Mouse (Mus musculus): ENCODE results near the gene Plgrkt. TPM values are rescaled to one million over a fixed set of nuclear protein-coding genes. Genes with fewer than 3 reads are reported as not detected.

Plgrkt gene
- polyA plus RNA-seq, 1 experiment, result 50.7 TPM

GRCm38 (mm10) chr19:29365105-29365504 is 2.1 kb downstream of the Plgrkt start:
- no peak for DNase-seq (ENCODE audit: low read depth)
- TF ChIP-seq POLR2A (IDR thresholded peaks at IDR 0.05; ENCODE audit: borderline replicate concordance, extremely low read depth, insufficient read depth, insufficient read length, poor library complexity, severe bottlenecking) (no peak), CTCF (IDR thresholded peaks at IDR 0.05; ENCODE audit: borderline replicate concordance, extremely low read depth, insufficient read depth, insufficient read length) (no peak)

DNA sequence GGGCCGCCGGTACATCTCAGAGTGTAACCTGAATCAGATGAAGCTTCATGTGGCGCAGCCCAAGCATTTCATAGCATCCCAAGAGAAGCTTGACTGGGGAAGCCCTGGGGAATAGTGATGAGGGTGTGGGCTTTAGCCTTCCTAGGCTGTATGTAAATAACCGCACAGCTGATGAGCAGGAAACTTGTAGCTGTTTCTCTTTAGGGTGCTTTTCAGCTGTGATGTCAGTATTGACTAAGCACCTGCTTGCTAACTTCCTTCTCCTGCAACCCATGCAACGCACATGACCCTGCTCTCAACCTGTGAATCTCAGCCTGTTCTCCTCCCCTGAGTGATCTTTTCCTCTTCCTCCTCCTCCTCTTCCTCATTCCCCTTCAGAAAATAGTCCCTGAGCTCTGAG is 3.1 kb downstream of the Plgrkt start:
- TF ChIP-seq CTCF (IDR thresholded peaks at IDR 0.05; ENCODE audit: borderline replicate concordance, extremely low read depth, insufficient read depth, insufficient read length) (no peak), POLR2A (IDR thresholded peaks at IDR 0.05; ENCODE audit: borderline replicate concordance, extremely low read depth, insufficient read depth, insufficient read length, poor library complexity, severe bottlenecking) (no peak)

GRCm38 (mm10) chr19:29363557-29363956 is 3.6 kb downstream of the Plgrkt start:
- DNase-seq (ENCODE audit: low read depth), result no peak
- TF ChIP-seq POLR2A (IDR thresholded peaks at IDR 0.05; ENCODE audit: borderline replicate concordance, extremely low read depth, insufficient read depth, insufficient read length, poor library complexity, severe bottlenecking), result no peak
- TF ChIP-seq CTCF (IDR thresholded peaks at IDR 0.05; ENCODE audit: borderline replicate concordance, extremely low read depth, insufficient read depth, insufficient read length), result no peak

More for the DNA sequence above, 3.1 kb downstream of the Plgrkt start:
- no peak for DNase-seq (ENCODE audit: low read depth)

DNA sequence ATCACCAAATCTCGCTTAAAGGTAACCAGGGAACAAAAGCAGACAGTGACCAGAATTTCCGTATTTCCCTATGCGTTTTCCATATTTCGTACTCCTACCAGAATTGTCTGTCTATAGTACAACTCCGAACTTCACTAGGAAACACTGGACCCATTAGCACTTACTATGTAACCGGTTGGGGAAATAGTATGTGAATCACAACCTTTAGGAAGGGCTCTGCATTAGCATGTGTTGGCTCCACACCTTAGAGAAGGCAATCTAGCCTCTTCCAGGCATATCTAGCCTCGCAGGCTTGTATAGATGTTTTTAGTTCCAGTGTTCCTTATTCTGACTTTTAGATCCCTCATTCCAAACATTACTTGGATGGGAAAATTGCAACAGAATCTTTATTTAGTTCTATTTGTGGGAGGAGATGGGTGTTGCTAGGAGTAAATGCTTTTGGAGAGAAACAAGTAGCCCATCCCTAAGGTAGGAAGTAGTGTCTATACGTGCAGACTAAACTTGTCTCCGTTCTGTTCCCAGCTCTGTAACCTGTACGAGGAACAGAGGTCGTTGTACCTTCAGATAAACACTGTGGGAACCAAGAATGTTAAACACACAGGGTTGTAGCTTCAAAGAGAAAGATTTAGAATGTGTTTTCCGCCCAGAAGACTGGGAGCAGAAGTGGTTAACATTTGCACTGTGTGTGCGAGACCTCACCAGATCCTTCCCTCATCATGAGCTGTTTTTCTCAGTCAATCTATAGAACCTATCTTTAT is 4.8 kb downstream of the Plgrkt start:
- TF ChIP-seq CTCF (IDR thresholded peaks at IDR 0.05; ENCODE audit: borderline replicate concordance, extremely low read depth, insufficient read depth, insufficient read length) (no peak), POLR2A (IDR thresholded peaks at IDR 0.05; ENCODE audit: borderline replicate concordance, extremely low read depth, insufficient read depth, insufficient read length, poor library complexity, severe bottlenecking) (no peak)
- DNase-seq (ENCODE audit: low read depth), result no peak

- DNase-seq (ENCODE audit: low read depth), result peak; percentile 98
Measured at GRCm38 (mm10) chr19:29361468-29362130, 5.6 kb downstream of the Plgrkt start.

DNA sequence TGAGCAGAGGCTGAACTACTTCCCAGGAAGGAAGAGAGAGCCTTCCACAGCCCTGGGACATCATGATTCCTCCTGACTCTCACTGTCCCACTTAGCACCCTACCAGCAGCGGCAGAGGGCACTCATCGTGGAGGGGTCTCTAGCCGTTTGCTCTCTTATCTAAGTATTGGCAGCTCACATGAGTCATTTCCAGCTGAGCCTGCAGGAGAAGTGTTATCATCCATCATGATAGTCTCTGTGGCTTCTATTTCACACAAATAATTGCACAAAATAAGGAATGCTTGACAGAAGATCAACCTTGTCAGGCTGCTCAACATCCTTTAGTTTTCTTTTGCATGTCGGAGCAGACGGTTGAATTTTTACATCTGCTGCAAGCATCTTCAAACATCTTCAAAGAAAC is 6.9 kb downstream of the Plgrkt start:
- DNase-seq (ENCODE audit: low read depth), result no peak
- TF ChIP-seq POLR2A (IDR thresholded peaks at IDR 0.05; ENCODE audit: borderline replicate concordance, extremely low read depth, insufficient read depth, insufficient read length, poor library complexity, severe bottlenecking) (no peak), CTCF (IDR thresholded peaks at IDR 0.05; ENCODE audit: borderline replicate concordance, extremely low read depth, insufficient read depth, insufficient read length) (no peak)

More at GRCm38 (mm10) chr19:29361468-29362130, 5.6 kb downstream of the Plgrkt start:
- no peak for TF ChIP-seq CTCF (IDR thresholded peaks at IDR 0.05; ENCODE audit: borderline replicate concordance, extremely low read depth, insufficient read depth, insufficient read length)
- TF ChIP-seq POLR2A (IDR thresholded peaks at IDR 0.05; ENCODE audit: borderline replicate concordance, extremely low read depth, insufficient read depth, insufficient read length, poor library complexity, severe bottlenecking), result peak; percentile 32; the same call in 1 of the 2 replicates

- TF ChIP-seq POLR2A (IDR thresholded peaks at IDR 0.05; ENCODE audit: borderline replicate concordance, extremely low read depth, insufficient read depth, insufficient read length, poor library complexity, severe bottlenecking), result no peak
- no peak for DNase-seq (ENCODE audit: low read depth)
Measured at GRCm38 (mm10) chr19:29356281-29356680, 10.9 kb downstream of the Plgrkt start.

DNA sequence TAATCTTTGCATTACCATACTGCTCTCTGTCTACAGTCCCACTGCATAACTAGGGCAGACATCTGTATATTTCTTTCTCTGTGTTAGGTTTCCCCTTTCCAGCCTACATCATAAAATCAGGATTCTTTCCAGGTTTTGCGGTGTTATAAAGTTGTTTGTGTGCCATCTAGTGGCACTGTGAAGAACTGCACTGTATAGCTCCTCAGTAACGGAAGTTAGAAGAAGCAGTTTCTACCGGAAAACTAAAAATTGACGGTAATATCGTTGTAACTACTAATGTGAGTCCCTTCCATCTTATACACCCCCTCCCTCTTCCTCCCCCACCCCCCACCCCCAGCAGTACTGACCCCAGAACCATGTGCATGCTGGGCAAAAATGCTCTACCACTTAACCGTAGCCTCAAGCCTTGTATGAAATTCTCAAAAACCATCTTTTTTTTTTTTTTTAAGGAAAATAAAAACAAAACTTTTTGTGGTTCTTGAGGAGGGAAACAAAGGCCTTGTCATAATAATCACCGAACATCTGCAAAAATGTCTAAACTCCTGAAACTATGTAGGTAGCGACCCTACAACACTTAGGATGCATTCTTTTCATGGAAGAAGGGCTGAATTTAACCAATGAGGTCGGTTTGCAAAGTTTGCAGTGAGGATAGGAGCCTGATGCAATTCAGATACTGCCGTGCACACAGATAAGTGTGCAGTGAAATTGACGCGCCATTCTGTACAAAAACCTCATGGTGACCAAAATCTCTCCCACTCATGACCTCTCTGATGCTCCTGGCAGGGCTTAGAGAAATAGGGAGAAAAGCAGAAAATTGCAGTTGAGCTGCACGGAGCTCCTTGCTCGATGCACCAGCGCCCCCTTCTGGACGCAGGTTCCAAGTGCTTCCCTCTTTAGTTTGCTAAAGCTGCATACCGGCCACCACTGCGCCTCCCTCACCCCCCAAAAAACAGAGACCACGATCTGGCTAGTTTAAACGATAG is 12.0 kb downstream of the Plgrkt start:
- TF ChIP-seq POLR2A (IDR thresholded peaks at IDR 0.05; ENCODE audit: borderline replicate concordance, extremely low read depth, insufficient read depth, insufficient read length, poor library complexity, severe bottlenecking) (no peak), CTCF (IDR thresholded peaks at IDR 0.05; ENCODE audit: borderline replicate concordance, extremely low read depth, insufficient read depth, insufficient read length) (peak; percentile 97)

DNA sequence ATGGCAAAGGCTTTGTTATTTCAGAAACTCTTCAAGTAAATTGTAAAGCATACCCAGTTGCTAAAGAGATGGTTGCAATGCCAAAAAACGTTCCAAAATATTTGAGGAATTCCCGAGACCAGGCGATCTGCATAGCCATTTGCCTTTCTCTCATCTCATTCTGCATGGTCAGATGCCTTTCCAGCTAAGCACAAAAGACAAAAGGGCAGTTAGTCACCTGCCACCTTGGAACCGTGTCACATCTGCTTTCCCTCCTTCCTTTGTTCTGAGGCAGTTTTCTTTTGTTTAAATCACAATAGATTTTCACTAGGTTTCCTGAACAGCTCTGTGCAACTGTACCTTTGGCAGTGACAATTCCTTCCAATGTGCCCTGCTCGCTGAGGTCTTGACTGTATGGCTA is 16.2 kb downstream of the Plgrkt start:
- no peak for TF ChIP-seq POLR2A (IDR thresholded peaks at IDR 0.05; ENCODE audit: borderline replicate concordance, extremely low read depth, insufficient read depth, insufficient read length, poor library complexity, severe bottlenecking)
- TF ChIP-seq CTCF (IDR thresholded peaks at IDR 0.05; ENCODE audit: borderline replicate concordance, extremely low read depth, insufficient read depth, insufficient read length), result no peak
- DNase-seq (ENCODE audit: low read depth), result no peak

More for the DNA sequence above, 12.0 kb downstream of the Plgrkt start:
- DNase-seq (ENCODE audit: low read depth), result peak; percentile 93

DNA sequence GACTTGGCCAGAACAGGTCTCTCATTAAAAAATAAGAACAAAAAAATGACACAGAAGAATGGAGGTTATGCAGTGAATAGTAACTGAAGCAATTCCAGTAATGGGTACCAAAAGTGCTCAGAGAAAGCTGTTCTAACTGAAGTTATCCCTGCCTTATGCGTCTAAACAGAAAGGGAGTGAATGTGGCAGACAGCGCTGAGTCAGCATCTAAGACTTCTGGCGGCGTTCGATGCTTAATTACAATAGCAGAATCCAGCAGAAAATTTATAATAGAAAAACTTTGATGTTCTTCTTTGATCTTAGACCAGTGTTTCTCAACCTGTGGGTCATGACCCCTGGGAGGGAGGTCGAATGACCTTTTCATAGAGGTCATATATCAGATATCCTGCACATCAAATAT is 21.6 kb downstream of the Plgrkt start:
- no peak for DNase-seq (ENCODE audit: low read depth)
- TF ChIP-seq POLR2A (IDR thresholded peaks at IDR 0.05; ENCODE audit: borderline replicate concordance, extremely low read depth, insufficient read depth, insufficient read length, poor library complexity, severe bottlenecking), result no peak
- no peak for TF ChIP-seq CTCF (IDR thresholded peaks at IDR 0.05; ENCODE audit: borderline replicate concordance, extremely low read depth, insufficient read depth, insufficient read length)

GRCm38 (mm10) chr19:29344868-29345267 is 22.3 kb downstream of the Plgrkt start:
- DNase-seq (ENCODE audit: low read depth), result no peak
- TF ChIP-seq CTCF (IDR thresholded peaks at IDR 0.05; ENCODE audit: borderline replicate concordance, extremely low read depth, insufficient read depth, insufficient read length) (no peak), POLR2A (IDR thresholded peaks at IDR 0.05; ENCODE audit: borderline replicate concordance, extremely low read depth, insufficient read depth, insufficient read length, poor library complexity, severe bottlenecking) (no peak)

Data from brain, embryonic 14.5 days (tissue).